Mouse (Mus musculus): ENCODE results near the gene Cox16. TPM values are rescaled to one million over a fixed set of nuclear protein-coding genes. Genes with fewer than 3 reads are reported as not detected.

Gene Cox16
- total and polyA plus RNA-seq, 2 experiments from 2014 or later = 55.1 to 139 TPM

DNA sequence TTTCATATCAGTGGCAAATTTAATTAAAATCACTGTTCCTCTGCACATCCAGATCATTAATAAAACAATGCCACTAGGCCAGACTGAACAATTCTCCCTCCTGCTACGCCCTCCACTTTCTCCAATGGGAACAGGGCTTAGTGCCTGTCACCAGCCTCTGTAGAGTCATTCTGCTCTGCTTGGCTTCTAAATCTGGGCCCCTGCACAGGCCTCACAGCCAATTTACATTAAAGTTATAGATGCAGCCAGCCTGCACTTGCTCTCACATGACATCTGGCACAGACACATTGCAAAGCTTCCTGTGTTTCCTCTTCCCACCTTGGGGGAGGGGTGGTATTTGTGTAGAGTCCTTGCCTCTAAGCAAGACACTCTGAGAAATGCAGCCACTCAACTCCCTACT is 163.9 kb downstream of the Cox16 start:
- WGBS = 63% methylated on average over 1 of the region's 1 CpGs
- Histone ChIP-seq H3K4me1 (ENCODE audit: insufficient read depth, low read length) (no peaks in the 10 kb centered on the region), H3K4me3 (ENCODE audit: low read depth, low read length) (no peak overlapping the region), H3K27ac (ENCODE audit: low read depth, low read length) (no peak overlapping the region; the same call in 1 of the 2 replicates), H3K9me3 (ENCODE audit: low read length) (no peaks in the 10 kb centered on the region), H3K4me2 (ENCODE audit: low read depth, low read length, poor library complexity, severe bottlenecking) (no peak overlapping the region), H3K36me3 (ENCODE audit: insufficient read depth, low read length) (no peaks in the 10 kb centered on the region), H3K27me3 (ENCODE audit: insufficient read depth, low read length) (no peaks in the 10 kb centered on the region), H3K9ac (replicated peaks; ENCODE audit: low read length, poor library complexity, severe bottlenecking) (no peak overlapping the region)
- no peak for ATAC-seq (ENCODE audit: low FRiP score)
- DNase-seq (ENCODE audit: low spot score) = no peak
- TF ChIP-seq CTCF (IDR thresholded peaks at IDR 0.05) = no peak

DNA sequence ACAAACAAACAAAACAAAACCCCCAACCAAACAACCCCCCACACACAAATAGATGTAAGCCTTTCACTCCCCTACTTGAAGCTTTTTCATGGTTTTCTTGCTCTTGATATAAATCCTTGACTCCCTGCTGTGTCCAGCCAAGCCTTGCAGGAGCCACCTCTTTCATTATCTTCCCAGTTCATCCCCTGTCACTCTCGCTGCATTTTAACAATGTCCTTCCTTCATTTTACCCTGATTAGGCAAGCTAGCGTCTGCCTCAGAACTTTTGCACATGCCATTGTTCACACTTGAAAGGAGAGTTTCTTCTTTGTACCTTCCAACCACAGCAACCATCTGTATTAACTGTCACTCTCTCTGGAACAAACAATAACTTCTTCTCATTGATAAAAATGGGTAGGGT is 167.1 kb downstream of the Cox16 start:
- no peak for DNase-seq (ENCODE audit: low spot score)
- H3K9me3 ChIP-seq (ENCODE audit: low read length) = no peaks in the 10 kb centered on the region

DNA sequence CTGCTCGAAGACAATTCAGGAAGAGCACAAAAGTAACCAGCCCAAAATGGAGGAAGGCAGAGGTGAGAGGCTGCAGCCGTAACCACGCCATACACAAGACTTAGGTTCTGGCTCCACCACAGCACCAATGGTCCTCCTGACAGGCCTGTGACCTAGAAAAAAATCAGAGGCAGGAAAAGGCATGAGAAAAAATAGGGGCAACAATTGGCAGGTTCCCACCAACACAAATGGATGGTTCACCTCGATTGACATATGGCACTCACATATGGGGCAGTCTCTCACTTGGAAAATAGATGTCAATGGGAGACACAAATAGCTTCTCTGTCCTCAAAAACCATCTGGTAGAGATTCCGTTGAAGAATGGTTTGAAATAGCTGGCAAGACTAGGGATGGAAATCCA is 169.0 kb downstream of the Cox16 start:
- ATAC-seq (ENCODE audit: low FRiP score) (no peak), DNase-seq (ENCODE audit: low spot score) (no peak)

More for the DNA sequence above, 167.1 kb downstream of the Cox16 start:
- Histone ChIP-seq H3K9ac (replicated peaks; ENCODE audit: low read length, poor library complexity, severe bottlenecking) (no peak overlapping the region), H3K4me2 (ENCODE audit: low read depth, low read length, poor library complexity, severe bottlenecking) (no peak overlapping the region), H3K4me1 (ENCODE audit: insufficient read depth, low read length) (no peaks in the 10 kb centered on the region), H3K27ac (ENCODE audit: low read depth, low read length) (no peak overlapping the region), H3K27me3 (ENCODE audit: insufficient read depth, low read length) (no peaks in the 10 kb centered on the region), H3K36me3 (ENCODE audit: insufficient read depth, low read length) (peaks cover 23% of the 10 kb centered on the region), H3K4me3 (ENCODE audit: low read depth, low read length) (no peak overlapping the region)
- WGBS = 10% methylated on average over 2 of the region's 2 CpGs
- TF ChIP-seq CTCF (IDR thresholded peaks at IDR 0.05) = no peak
- no peak for ATAC-seq (ENCODE audit: low FRiP score)

More for the DNA sequence above, 169.0 kb downstream of the Cox16 start:
- H3K27me3 ChIP-seq (ENCODE audit: insufficient read depth, low read length) = no peaks in the 10 kb centered on the region
- no peak overlapping the region for H3K4me3 ChIP-seq (ENCODE audit: low read depth, low read length)
- H3K9ac ChIP-seq (replicated peaks; ENCODE audit: low read length, poor library complexity, severe bottlenecking) = no peak overlapping the region
- H3K9me3 ChIP-seq (ENCODE audit: low read length) = no peaks in the 10 kb centered on the region
- WGBS = 93% methylated on average over 5 of the region's 5 CpGs
- H3K4me1 ChIP-seq (ENCODE audit: insufficient read depth, low read length) = no peaks in the 10 kb centered on the region
- no peak for TF ChIP-seq CTCF (IDR thresholded peaks at IDR 0.05)
- peaks cover 24% of the 10 kb centered on the region for H3K36me3 ChIP-seq (ENCODE audit: insufficient read depth, low read length)
- no peak overlapping the region for H3K4me2 ChIP-seq (ENCODE audit: low read depth, low read length, poor library complexity, severe bottlenecking)
- H3K27ac ChIP-seq (ENCODE audit: low read depth, low read length) = no peak overlapping the region

Other genes starting within 250 kb of the Cox16 start
- 52.3 and 61.4 TPM in 2 replicates for gene Slc8a3, start 151.9 kb downstream of the Cox16 start, total RNA-seq (2014; rRNA removed)
- 11.4 and 13.4 TPM in 2 replicates for gene Slc8a3, start 151.9 kb downstream of the Cox16 start, polyA plus RNA-seq (2015; fragmentation: Nextera tagmentation; extraction: Ambion mirVana)
- 0.94 and 0.99 TPM in 2 replicates for gene Gm4787, start 105.7 kb downstream of the Cox16 start, total RNA-seq (2014; rRNA removed)
- 0.11 and 0.14 TPM in 2 replicates for gene Gm4787, start 105.7 kb downstream of the Cox16 start, polyA plus RNA-seq (2015; fragmentation: Nextera tagmentation; extraction: Ambion mirVana)
- gene Adam4, start 63.2 kb downstream of the Cox16 start, total RNA-seq (2014; rRNA removed) = 0.22 and 2.6 TPM in 2 replicates
- 0.14 TPM in 1 of 2 replicates, not detected in the other for gene Adam4, start 63.2 kb downstream of the Cox16 start, polyA plus RNA-seq (2015; fragmentation: Nextera tagmentation; extraction: Ambion mirVana)
- gene Gm20498, start 47.8 kb upstream of the Cox16 start, total RNA-seq (2014; rRNA removed) = 11.4 and 26.7 TPM in 2 replicates
- 46.8 and 48.0 TPM in 2 replicates for gene Gm20498, start 47.8 kb upstream of the Cox16 start, polyA plus RNA-seq (2015; fragmentation: Nextera tagmentation; extraction: Ambion mirVana)
- gene Synj2bp, start 47.8 kb upstream of the Cox16 start, total RNA-seq (2014; rRNA removed) = 26.5 and 28.8 TPM in 2 replicates
- 22.0 and 25.5 TPM in 2 replicates for gene Synj2bp, start 47.8 kb upstream of the Cox16 start, polyA plus RNA-seq (2015; fragmentation: Nextera tagmentation; extraction: Ambion mirVana)
- gene Adam21, start 83.3 kb upstream of the Cox16 start, total RNA-seq (2014; rRNA removed) = 0.38 and 1.5 TPM in 2 replicates
- 0.48 and 0.60 TPM in 2 replicates for gene Adam21, start 83.3 kb upstream of the Cox16 start, polyA plus RNA-seq (2015; fragmentation: Nextera tagmentation; extraction: Ambion mirVana)
- 23.5 and 36.1 TPM in 2 replicates for gene Med6, start 109.9 kb upstream of the Cox16 start, total RNA-seq (2014; rRNA removed)
- gene Med6, start 109.9 kb upstream of the Cox16 start, polyA plus RNA-seq (2015; fragmentation: Nextera tagmentation; extraction: Ambion mirVana) = 30.5 and 31.2 TPM in 2 replicates
- 58.4 and 60.2 TPM in 2 replicates for gene Ttc9, start 146.1 kb upstream of the Cox16 start, total RNA-seq (2014; rRNA removed)
- gene Ttc9, start 146.1 kb upstream of the Cox16 start, polyA plus RNA-seq (2015; fragmentation: Nextera tagmentation; extraction: Ambion mirVana) = 16.3 and 16.7 TPM in 2 replicates